In the genomic region with DNA sequence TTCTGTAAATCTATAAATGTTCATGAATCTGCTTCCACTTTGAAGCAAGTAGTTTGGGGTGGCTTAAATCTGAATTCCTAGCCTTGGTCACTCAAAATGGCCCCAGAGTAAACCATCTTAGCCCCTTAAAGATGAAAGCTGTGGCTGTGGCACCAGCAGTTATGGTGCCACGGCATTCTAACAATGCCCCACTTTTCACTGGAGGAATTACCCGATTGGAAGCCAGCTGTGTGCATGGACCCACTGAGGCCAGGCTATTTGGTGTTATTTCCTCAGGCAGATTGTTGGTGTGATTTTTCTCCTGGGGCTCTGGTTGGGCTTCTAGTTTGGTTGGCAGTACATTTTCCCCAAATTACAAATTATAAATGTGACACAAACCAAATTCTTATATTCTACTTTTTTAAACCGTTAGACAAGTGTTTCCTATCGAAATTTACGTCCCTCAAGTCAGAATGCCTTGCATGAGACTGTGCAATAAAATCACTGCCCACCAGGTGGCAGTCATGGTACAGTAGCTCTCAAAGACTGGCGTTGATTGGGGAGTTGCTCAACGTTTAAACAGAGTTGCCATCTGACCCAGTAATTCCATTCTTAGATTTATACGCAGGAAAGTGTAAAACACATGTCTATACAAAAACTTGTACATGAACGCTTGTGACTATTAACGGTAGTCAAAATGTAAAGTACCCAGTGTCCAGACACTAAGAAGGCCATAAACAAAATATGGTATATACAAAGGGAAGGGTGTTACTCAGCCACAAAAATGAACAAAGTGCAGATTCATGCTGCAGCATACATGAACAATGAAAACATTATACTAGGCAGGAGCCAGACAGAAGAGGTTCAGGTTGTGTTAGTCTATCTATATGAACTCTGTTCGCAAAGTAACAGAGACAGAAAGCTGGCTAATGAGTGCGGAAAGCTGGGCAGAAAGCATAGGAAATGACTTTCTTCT, we compare ENCODE assay signal across 8 mouse cellular contexts. TPM values are rescaled to one million over a fixed set of nuclear protein-coding genes. Genes with fewer than 3 reads are reported as not detected.
DNase-seq lines count a peak whose midpoint lies in the region; ATAC-seq and TF ChIP-seq lines count a peak whose summit lies in the region.

No protein-coding gene starts in this region.

- no peak overlapping the region for H3K27ac ChIP-seq in kidney, embryonic 16.5 days (ENCODE audit: low read length)
- H3K27ac ChIP-seq in kidney, adult 2 months (ENCODE audit: insufficient read depth, low read depth, low read length) = no peak overlapping the region
- H3K27ac ChIP-seq in limb, embryonic 11.5 days (replicated peaks; ENCODE audit: low read depth, low read length) = no peak overlapping the region
- H3K27ac ChIP-seq in midbrain, embryonic 16.5 days (ENCODE audit: low read length) = no peak overlapping the region; the same call in 1 of the 2 replicates

- H3K27me3 ChIP-seq in kidney, embryonic 16.5 days (ENCODE audit: insufficient read depth, low read length) = no peaks in the 10 kb centered on the region
- H3K27me3 ChIP-seq in kidney, adult 2 months (replicated peaks; ENCODE audit: control insufficient read depth, insufficient read depth, low read length) = no peaks in the 10 kb centered on the region
- H3K27me3 ChIP-seq in limb, embryonic 11.5 days (ENCODE audit: control insufficient read depth, insufficient read depth, low read length) = no peaks in the 10 kb centered on the region
- H3K27me3 ChIP-seq in midbrain, embryonic 16.5 days (ENCODE audit: control insufficient read depth, insufficient read depth, low read depth, low read length) = no peaks in the 10 kb centered on the region

- peaks cover 4% of the 10 kb centered on the region; the same call in 1 of the 2 replicates for H3K9me3 ChIP-seq in kidney, embryonic 16.5 days (ENCODE audit: low read length)
- no peaks in the 10 kb centered on the region; the same call in 1 of the 2 replicates for H3K9me3 ChIP-seq in limb, embryonic 11.5 days (ENCODE audit: control insufficient read depth, low read length)
- 0 out of 2 replicates have a peak, but pooled peaks cover 2% of the 10 kb centered on the region for H3K9me3 ChIP-seq in midbrain, embryonic 16.5 days (replicated peaks; ENCODE audit: control insufficient read depth, low read length, poor library complexity, severe bottlenecking)

- H3K4me3 ChIP-seq in kidney, embryonic 16.5 days (ENCODE audit: low read length) = no peak overlapping the region
- H3K4me3 ChIP-seq in kidney, adult 2 months (ENCODE audit: insufficient read depth, low read depth, low read length) = no peak overlapping the region
- no peak overlapping the region for H3K4me3 ChIP-seq in limb, embryonic 11.5 days (ENCODE audit: low read depth, low read length)
- no peak overlapping the region for H3K4me3 ChIP-seq in midbrain, embryonic 16.5 days (ENCODE audit: low read depth, low read length)

- TF ChIP-seq CTCF in kidney, adult 2 months (conservative IDR thresholded peaks at IDR 0.05; ENCODE audit: insufficient read depth, insufficient read length, low read depth, low read length) = peak; percentile 93

- no peak overlapping the region for H3K9ac ChIP-seq in kidney, embryonic 16.5 days (replicated peaks; ENCODE audit: low read length)
- no peak overlapping the region for H3K9ac ChIP-seq in limb, embryonic 11.5 days (ENCODE audit: low read length)
- no peak overlapping the region for H3K9ac ChIP-seq in midbrain, embryonic 16.5 days (ENCODE audit: low read depth, low read length)

- H3K36me3 ChIP-seq in kidney, embryonic 16.5 days (ENCODE audit: insufficient read depth, low read length) = no peaks in the 10 kb centered on the region
- no peaks in the 10 kb centered on the region for H3K36me3 ChIP-seq in kidney, adult 2 months (ENCODE audit: control insufficient read depth, insufficient read depth, low read length)
- no peaks in the 10 kb centered on the region for H3K36me3 ChIP-seq in limb, embryonic 11.5 days (ENCODE audit: control insufficient read depth, insufficient read depth, low read length)
- H3K36me3 ChIP-seq in midbrain, embryonic 16.5 days (ENCODE audit: control insufficient read depth, insufficient read depth, low read length) = no peaks in the 10 kb centered on the region

- ATAC-seq in kidney, embryonic 16.5 days (ENCODE audit: low FRiP score, low TSS enrichment) = no peak
- no peak; the same call in 1 of the 2 replicates for ATAC-seq in limb, embryonic 11.5 days (ENCODE audit: insufficient number of reproducible peaks, low FRiP score, low TSS enrichment, low read depth)
- peak; percentile 76 for ATAC-seq in midbrain, embryonic 16.5 days

- peak; percentile 53 for DNase-seq in kidney, adult 11 months
- peak; percentile 79 to 86 for DNase-seq in cerebellum, postnatal 36 days
- DNase-seq in gastrocnemius, adult 18-20 months (ENCODE audit: low spot score) = peak; percentile 88
- DNase-seq in kidney, adult 2 months = peak; percentile 80
- peak; percentile 95 for DNase-seq in limb, embryonic 11.5 days (ENCODE audit: low spot score)
- peak; percentile 53 to 84 for DNase-seq in spleen, adult 18-20 months

- H3K4me2 ChIP-seq in kidney, embryonic 16.5 days (replicated peaks; ENCODE audit: low read depth, low read length) = no peak overlapping the region
- H3K4me2 ChIP-seq in limb, embryonic 11.5 days (ENCODE audit: low read depth, severe bottlenecking) = no peak overlapping the region
- H3K4me2 ChIP-seq in midbrain, embryonic 16.5 days (ENCODE audit: low read length) = no peak overlapping the region

- no peaks in the 10 kb centered on the region for H3K4me1 ChIP-seq in kidney, embryonic 16.5 days (ENCODE audit: insufficient read depth, low read length)
- H3K4me1 ChIP-seq in kidney, adult 2 months (ENCODE audit: control insufficient read depth, insufficient read depth, low read length) = no peaks in the 10 kb centered on the region
- no peaks in the 10 kb centered on the region for H3K4me1 ChIP-seq in limb, embryonic 11.5 days (ENCODE audit: control insufficient read depth, insufficient read depth, low read length)
- H3K4me1 ChIP-seq in midbrain, embryonic 16.5 days (ENCODE audit: control insufficient read depth, insufficient read depth, low read length) = no peaks in the 10 kb centered on the region

- TF ChIP-seq POLR2A in kidney, adult 2 months (IDR thresholded peaks at IDR 0.05; ENCODE audit: low read depth, low read length) = no peak

- WGBS in kidney, embryonic 16.5 days = 34% methylated on average over 12 of the region's 12 CpGs
- WGBS in kidney, adult 2 months = 33% methylated on average over 12 of the region's 12 CpGs
- WGBS in limb, embryonic 11.5 days = 40% methylated on average over 12 of the region's 12 CpGs
- 40% methylated on average over 12 of the region's 12 CpGs for WGBS in midbrain, embryonic 16.5 days

RNA-seq across cellular contexts. Expression of gene Asns, which starts 40.0 kb away (rescaled TPM):
- 28.2 and 30.8 TPM in 2 replicates for polyA plus RNA-seq in kidney, embryonic 16.5 days (2015; fragmentation: Nextera tagmentation; extraction: Ambion mirVana)
- total RNA-seq in gastrocnemius, adult 18-20 months (2021) = 1 to 10 TPM; 1.7 to 2.6 TPM
- polyA plus RNA-seq in kidney, adult 2 months (2012; rRNA removed) = 8.3 and 9.2 TPM in 2 replicates
- 98.5 and 100 TPM in 2 replicates for polyA plus RNA-seq in limb, embryonic 11.5 days (2014; fragmentation: Nextera tagmentation; extraction: Ambion mirVana)
- polyA plus RNA-seq in midbrain, embryonic 16.5 days (2015; fragmentation: Nextera tagmentation; extraction: Ambion mirVana) = 104 and 114 TPM in 2 replicates
